Mouse (Mus musculus): ENCODE data around the gene Cnih3. TPM values are rescaled to one million over a fixed set of nuclear protein-coding genes. Genes with fewer than 3 reads are reported as not detected.

Cnih3 gene
- polyA plus RNA-seq, 1 experiment from 2014 or later = not detected

DNA sequence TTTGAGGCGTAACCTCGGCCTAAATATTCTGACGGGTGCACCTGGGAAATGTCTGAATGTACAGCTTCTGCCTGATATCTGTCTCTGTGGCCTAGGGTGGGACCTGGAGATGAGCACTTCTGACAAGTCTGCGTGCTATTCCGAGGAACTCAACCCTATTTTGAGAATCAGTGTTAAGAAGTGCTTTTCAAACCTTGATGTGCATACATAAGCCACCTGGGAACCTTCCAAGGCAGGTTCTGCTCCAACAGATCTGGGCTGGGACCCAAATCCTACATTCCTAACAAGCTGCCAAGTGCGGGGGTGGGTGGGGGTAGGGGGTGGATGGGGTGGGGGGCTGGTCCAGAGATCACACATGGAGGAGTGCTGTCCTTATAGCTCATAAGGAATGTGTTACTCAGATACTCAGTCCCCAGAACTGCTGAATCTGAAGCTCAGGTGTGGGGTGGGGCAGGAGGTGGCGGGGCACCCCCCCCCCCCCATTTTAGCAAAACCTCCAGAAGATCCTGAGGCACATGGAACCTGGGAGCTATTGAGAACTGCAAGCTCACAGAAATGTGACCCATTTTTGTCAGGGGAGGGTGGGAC is 89.3 kb downstream of the Cnih3 start:
- Histone ChIP-seq H3K9ac (ENCODE audit: low read depth, low read length) (no peak overlapping the region), H3K36me3 (ENCODE audit: control insufficient read depth, insufficient read depth, low read length) (no peaks in the 10 kb centered on the region), H3K27ac (ENCODE audit: low read depth, low read length) (no peak overlapping the region), H3K4me1 (replicated peaks; ENCODE audit: control insufficient read depth, insufficient read depth, low read length) (no peaks in the 10 kb centered on the region), H3K4me2 (no peak overlapping the region), H3K27me3 (replicated peaks; ENCODE audit: control insufficient read depth, insufficient read depth, low read length) (no peaks in the 10 kb centered on the region), H3K9me3 (ENCODE audit: control insufficient read depth, low read length) (no peaks in the 10 kb centered on the region), H3K4me3 (ENCODE audit: low read depth, low read length) (no peak overlapping the region)
- ATAC-seq (replicated peaks; ENCODE audit: low FRiP score) = no peak
- WGBS = 74% methylated on average over 7 of the region's 7 CpGs
- no peak for DNase-seq (ENCODE audit: low spot score)

DNA sequence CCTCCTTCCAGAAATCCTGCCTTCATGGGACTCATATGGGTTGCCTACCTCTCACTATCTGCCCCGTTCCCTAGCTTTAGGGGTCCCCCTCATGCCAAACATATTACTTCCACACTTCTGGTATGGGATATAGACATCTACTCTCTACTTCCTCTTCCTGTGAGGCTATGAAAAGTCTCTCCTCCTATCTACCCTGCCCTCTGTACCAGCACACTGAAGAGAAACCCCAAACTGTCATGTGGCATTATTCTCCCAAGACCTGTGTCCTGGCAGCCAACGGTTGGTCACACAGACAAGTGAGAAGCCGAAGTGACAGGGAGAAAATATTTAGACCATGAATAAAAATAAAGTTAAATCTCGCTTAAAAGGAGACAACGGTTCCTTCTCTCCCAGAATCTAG is 92.6 kb downstream of the Cnih3 start:
- H3K9ac ChIP-seq (ENCODE audit: low read depth, low read length) = no peak overlapping the region
- H3K4me2 ChIP-seq = no peak overlapping the region
- H3K4me1 ChIP-seq (replicated peaks; ENCODE audit: control insufficient read depth, insufficient read depth, low read length) = no peaks in the 10 kb centered on the region
- DNase-seq (ENCODE audit: low spot score) (no peak), ATAC-seq (replicated peaks; ENCODE audit: low FRiP score) (no peak)
- H3K27me3 ChIP-seq (replicated peaks; ENCODE audit: control insufficient read depth, insufficient read depth, low read length) = no peaks in the 10 kb centered on the region
- WGBS = 71% methylated on average over 5 of the region's 5 CpGs
- H3K27ac ChIP-seq (ENCODE audit: low read depth, low read length) = no peak overlapping the region
- no peak overlapping the region for H3K4me3 ChIP-seq (ENCODE audit: low read depth, low read length)
- no peaks in the 10 kb centered on the region for H3K36me3 ChIP-seq (ENCODE audit: control insufficient read depth, insufficient read depth, low read length)
- no peaks in the 10 kb centered on the region for H3K9me3 ChIP-seq (ENCODE audit: control insufficient read depth, low read length)

DNA sequence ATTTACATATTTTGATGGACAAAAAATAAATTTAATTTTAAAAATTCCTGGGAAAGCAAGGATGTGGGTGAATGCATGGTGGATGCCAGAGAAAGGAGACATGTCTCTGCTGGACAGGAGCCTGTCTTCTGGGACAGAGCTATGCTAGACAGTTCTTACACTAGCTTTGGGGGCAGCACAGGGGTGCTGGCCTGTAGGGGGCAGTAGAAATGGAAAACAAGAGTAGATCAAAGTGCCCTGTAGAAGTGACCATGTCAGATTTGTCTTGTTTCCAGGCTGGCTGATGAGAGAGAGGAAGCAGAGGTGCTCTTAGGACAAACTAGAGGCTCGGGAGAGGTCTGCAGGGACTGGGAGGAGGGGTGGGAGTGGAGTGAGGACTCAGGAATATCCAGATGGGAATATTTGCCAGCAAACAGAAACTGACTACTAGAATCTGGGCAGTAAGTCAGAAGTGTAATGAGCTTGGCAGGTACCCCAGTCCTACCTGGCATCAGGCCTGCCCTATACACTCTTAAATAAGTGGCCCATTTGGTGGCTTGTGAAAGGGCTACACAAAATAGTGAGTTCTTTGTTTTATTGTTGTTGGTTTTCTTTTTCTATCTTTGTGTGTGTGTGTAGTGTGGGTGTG is 93.3 kb downstream of the Cnih3 start:
- DNase-seq (ENCODE audit: low spot score) = no peak
- H3K4me1 ChIP-seq (replicated peaks; ENCODE audit: control insufficient read depth, insufficient read depth, low read length) = no peaks in the 10 kb centered on the region
- H3K27ac ChIP-seq (ENCODE audit: low read depth, low read length) = no peak overlapping the region
- H3K9ac ChIP-seq (ENCODE audit: low read depth, low read length) = no peak overlapping the region
- ATAC-seq (replicated peaks; ENCODE audit: low FRiP score) = no peak
- H3K36me3 ChIP-seq (ENCODE audit: control insufficient read depth, insufficient read depth, low read length) = no peaks in the 10 kb centered on the region
- 53% methylated on average over 1 of the region's 1 CpGs for WGBS
- H3K27me3 ChIP-seq (replicated peaks; ENCODE audit: control insufficient read depth, insufficient read depth, low read length) = no peaks in the 10 kb centered on the region
- no peaks in the 10 kb centered on the region for H3K9me3 ChIP-seq (ENCODE audit: control insufficient read depth, low read length)
- no peak overlapping the region for H3K4me3 ChIP-seq (ENCODE audit: low read depth, low read length)
- H3K4me2 ChIP-seq = no peak overlapping the region

DNA sequence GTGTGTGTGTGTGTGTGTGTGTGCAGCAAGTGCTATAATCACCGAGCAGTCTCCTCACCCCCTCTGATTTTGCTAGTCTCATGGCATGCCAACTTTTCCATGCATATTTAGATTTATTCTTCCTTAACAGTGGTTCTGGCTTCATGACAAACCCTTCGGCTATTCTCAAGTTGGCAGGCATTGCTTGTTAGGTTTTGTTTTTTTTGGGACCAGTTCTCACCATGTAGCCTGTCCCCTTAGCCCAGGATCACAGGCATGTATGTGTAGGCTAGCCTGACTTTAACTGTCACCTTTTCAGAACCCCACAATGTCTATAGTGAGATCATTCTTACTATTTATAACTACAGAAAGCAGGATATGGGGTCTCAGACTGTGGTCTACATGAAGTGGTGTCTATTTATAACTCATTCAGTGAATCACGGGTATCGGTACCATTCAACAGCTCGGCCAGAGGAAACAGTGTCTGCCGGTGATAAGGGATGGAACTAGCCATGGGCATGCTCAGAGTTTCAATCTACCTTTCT is 94.2 kb downstream of the Cnih3 start:
- H3K4me2 ChIP-seq = no peak overlapping the region
- WGBS = 41% methylated on average over 6 of the region's 6 CpGs

DNA sequence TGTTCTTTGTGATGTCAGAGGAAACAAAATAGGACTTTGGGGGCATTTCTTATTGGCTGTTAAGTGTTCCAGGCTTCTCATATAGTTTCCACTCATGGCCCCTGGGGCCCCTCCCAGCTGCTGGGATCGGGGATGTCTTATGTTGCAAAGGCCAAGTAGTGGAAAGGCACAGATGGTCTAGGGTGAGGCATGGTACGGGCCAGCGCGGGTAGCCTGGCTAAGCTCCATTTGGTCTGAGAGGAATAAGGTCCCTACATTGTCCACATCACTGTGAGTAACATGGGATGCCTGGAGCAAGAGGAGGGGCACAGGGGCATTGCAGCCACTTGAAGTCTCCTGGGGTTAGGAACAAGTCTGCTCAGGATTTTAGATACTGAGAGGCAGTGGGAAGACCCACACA is 95.1 kb downstream of the Cnih3 start:
- Histone ChIP-seq H3K4me2 (no peak overlapping the region), H3K9me3 (ENCODE audit: control insufficient read depth, low read length) (no peaks in the 10 kb centered on the region), H3K9ac (ENCODE audit: low read depth, low read length) (no peak overlapping the region), H3K4me1 (replicated peaks; ENCODE audit: control insufficient read depth, insufficient read depth, low read length) (no peaks in the 10 kb centered on the region), H3K27ac (ENCODE audit: low read depth, low read length) (no peak overlapping the region), H3K4me3 (ENCODE audit: low read depth, low read length) (no peak overlapping the region), H3K36me3 (ENCODE audit: control insufficient read depth, insufficient read depth, low read length) (no peaks in the 10 kb centered on the region), H3K27me3 (replicated peaks; ENCODE audit: control insufficient read depth, insufficient read depth, low read length) (no peaks in the 10 kb centered on the region)
- DNase-seq (ENCODE audit: low spot score) = no peak
- WGBS = 83% methylated on average over 4 of the region's 4 CpGs
- no peak for ATAC-seq (replicated peaks; ENCODE audit: low FRiP score)

More for the DNA sequence above, 94.2 kb downstream of the Cnih3 start:
- H3K4me3 ChIP-seq (ENCODE audit: low read depth, low read length) = no peak overlapping the region
- H3K4me1 ChIP-seq (replicated peaks; ENCODE audit: control insufficient read depth, insufficient read depth, low read length) = no peaks in the 10 kb centered on the region
- ATAC-seq (replicated peaks; ENCODE audit: low FRiP score) (no peak), DNase-seq (ENCODE audit: low spot score) (no peak)
- H3K27me3 ChIP-seq (replicated peaks; ENCODE audit: control insufficient read depth, insufficient read depth, low read length) = no peaks in the 10 kb centered on the region
- H3K9me3 ChIP-seq (ENCODE audit: control insufficient read depth, low read length) = no peaks in the 10 kb centered on the region
- no peak overlapping the region for H3K27ac ChIP-seq (ENCODE audit: low read depth, low read length)
- no peaks in the 10 kb centered on the region for H3K36me3 ChIP-seq (ENCODE audit: control insufficient read depth, insufficient read depth, low read length)
- H3K9ac ChIP-seq (ENCODE audit: low read depth, low read length) = no peak overlapping the region

DNA sequence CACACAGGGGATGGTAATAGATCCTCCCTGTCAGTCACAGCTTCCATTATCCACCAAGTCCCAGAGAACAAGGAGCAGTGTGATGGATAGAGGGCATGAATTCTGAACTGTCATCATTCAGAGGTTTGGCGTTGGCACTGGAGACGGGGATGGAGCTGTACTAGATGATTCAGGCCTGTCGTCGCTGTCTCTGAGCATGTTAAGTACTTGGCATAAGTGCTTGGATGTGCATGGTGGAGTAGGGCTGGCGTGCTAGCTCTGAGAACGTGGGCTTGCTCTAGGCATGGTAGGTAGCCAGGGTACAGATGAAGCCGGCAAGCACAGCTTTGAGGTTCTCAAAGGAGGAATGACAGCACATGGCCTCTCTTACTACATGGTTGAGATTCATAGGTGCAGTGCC is 95.6 kb downstream of the Cnih3 start:
- Histone ChIP-seq H3K9ac (ENCODE audit: low read depth, low read length) (no peak overlapping the region), H3K27me3 (replicated peaks; ENCODE audit: control insufficient read depth, insufficient read depth, low read length) (no peaks in the 10 kb centered on the region), H3K9me3 (ENCODE audit: control insufficient read depth, low read length) (no peaks in the 10 kb centered on the region), H3K36me3 (ENCODE audit: control insufficient read depth, insufficient read depth, low read length) (no peaks in the 10 kb centered on the region), H3K4me2 (no peak overlapping the region), H3K4me3 (ENCODE audit: low read depth, low read length) (no peak overlapping the region), H3K4me1 (replicated peaks; ENCODE audit: control insufficient read depth, insufficient read depth, low read length) (no peaks in the 10 kb centered on the region), H3K27ac (ENCODE audit: low read depth, low read length) (no peak overlapping the region)
- DNase-seq (ENCODE audit: low spot score) (no peak), ATAC-seq (replicated peaks; ENCODE audit: low FRiP score) (no peak)
- 87% methylated on average over 7 of the region's 7 CpGs for WGBS

DNA sequence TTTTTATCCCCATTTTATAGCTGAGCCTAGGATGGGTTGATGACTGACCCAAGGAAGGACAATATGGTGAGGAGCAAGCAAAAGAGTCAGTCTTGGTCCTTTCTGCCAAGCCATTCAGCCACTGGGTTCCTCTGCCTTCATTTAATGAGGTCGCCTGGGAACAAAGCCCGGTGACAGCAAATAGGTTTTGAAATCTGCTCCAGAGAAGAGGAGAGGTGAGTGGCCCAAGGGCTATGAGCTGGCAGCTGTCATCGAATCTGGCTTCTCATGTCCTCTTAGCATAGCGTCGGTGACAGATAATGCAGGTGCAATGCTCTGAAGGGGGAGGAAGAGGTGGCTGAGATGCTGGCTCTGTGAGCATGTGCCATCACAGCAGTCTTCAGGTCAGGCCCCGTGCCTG is 100.7 kb downstream of the Cnih3 start:
- no peaks in the 10 kb centered on the region for H3K4me1 ChIP-seq (replicated peaks; ENCODE audit: control insufficient read depth, insufficient read depth, low read length)
- 81% methylated on average over 6 of the region's 6 CpGs for WGBS
- DNase-seq (ENCODE audit: low spot score) = no peak
- H3K27me3 ChIP-seq (replicated peaks; ENCODE audit: control insufficient read depth, insufficient read depth, low read length) = no peaks in the 10 kb centered on the region
- H3K36me3 ChIP-seq (ENCODE audit: control insufficient read depth, insufficient read depth, low read length) = no peaks in the 10 kb centered on the region
- H3K27ac ChIP-seq (ENCODE audit: low read depth, low read length) = no peak overlapping the region
- H3K9me3 ChIP-seq (ENCODE audit: control insufficient read depth, low read length) = no peaks in the 10 kb centered on the region
- H3K4me2 ChIP-seq = no peak overlapping the region
- H3K9ac ChIP-seq (ENCODE audit: low read depth, low read length) = no peak overlapping the region
- no peak overlapping the region for H3K4me3 ChIP-seq (ENCODE audit: low read depth, low read length)
- ATAC-seq (replicated peaks; ENCODE audit: low FRiP score) = no peak

DNA sequence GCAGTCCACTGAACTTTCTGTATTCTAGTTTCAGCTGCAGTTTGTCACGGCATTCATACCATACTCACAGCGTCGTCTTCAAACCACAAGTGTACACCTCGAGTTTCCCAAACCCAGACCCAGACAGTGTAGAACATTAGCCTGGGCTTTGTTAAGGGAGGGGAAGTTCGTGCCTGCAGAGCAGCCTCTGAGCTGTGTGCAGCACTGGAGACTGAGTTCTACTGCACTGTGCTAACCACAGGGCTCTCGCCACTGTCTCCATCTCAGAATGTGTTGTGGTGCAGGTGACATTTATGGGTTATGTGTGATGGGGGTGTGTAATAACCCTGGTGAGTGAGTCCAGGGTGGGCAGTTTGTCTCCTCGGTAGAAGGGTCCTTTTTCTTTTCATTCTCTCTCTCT is 104.5 kb downstream of the Cnih3 start:
- Histone ChIP-seq H3K9me3 (ENCODE audit: control insufficient read depth, low read length) (no peaks in the 10 kb centered on the region), H3K27ac (ENCODE audit: low read depth, low read length) (no peak overlapping the region)

DNA sequence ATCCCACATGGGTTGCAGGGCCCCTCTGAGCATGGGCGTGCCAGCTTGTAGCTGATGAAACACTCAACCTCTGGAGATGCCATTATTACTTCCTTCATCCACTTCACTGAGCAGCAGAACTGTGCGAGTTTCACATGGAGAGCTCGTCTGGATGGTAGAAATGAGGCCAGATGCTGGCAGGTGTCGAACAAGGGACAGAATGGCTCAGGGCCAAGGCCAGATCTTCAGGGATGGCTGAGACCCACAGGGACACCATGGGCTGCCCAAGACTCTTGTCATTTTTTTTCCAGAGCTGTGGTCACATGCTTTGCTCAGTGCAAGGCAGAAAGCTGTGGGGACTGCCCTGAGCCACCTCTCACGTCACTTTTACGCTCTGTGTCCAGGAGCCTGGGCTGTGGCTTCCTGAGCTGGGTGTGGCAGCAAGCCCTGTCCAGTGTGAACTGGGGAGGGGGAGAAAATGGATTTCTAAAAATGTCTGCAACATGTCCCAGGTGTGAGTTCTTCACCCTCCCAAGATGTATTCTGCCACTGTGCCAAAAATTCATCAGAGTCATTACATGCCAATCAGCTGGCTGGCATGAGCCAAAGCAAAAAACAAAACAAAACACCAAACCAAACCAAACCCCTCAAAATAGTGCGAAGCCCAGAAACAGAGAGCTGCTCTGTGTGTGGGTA is 107.1 kb downstream of the Cnih3 start:
- H3K9me3 ChIP-seq (ENCODE audit: control insufficient read depth, low read length) = no peaks in the 10 kb centered on the region
- 70% methylated on average over 7 of the region's 7 CpGs for WGBS
- ATAC-seq (replicated peaks; ENCODE audit: low FRiP score) = no peak
- H3K27ac ChIP-seq (ENCODE audit: low read depth, low read length) = no peak overlapping the region
- no peak for DNase-seq (ENCODE audit: low spot score)
- no peak overlapping the region for H3K9ac ChIP-seq (ENCODE audit: low read depth, low read length)
- no peak overlapping the region for H3K4me2 ChIP-seq
- no peaks in the 10 kb centered on the region for H3K4me1 ChIP-seq (replicated peaks; ENCODE audit: control insufficient read depth, insufficient read depth, low read length)
- H3K36me3 ChIP-seq (ENCODE audit: control insufficient read depth, insufficient read depth, low read length) = no peaks in the 10 kb centered on the region
- no peak overlapping the region for H3K4me3 ChIP-seq (ENCODE audit: low read depth, low read length)
- no peaks in the 10 kb centered on the region for H3K27me3 ChIP-seq (replicated peaks; ENCODE audit: control insufficient read depth, insufficient read depth, low read length)

More for the DNA sequence above, 104.5 kb downstream of the Cnih3 start:
- no peaks in the 10 kb centered on the region for H3K27me3 ChIP-seq (replicated peaks; ENCODE audit: control insufficient read depth, insufficient read depth, low read length)
- no peaks in the 10 kb centered on the region for H3K4me1 ChIP-seq (replicated peaks; ENCODE audit: control insufficient read depth, insufficient read depth, low read length)
- no peak overlapping the region for H3K4me2 ChIP-seq
- 72% methylated on average over 7 of the region's 7 CpGs for WGBS
- H3K4me3 ChIP-seq (ENCODE audit: low read depth, low read length) = no peak overlapping the region
- no peak overlapping the region for H3K9ac ChIP-seq (ENCODE audit: low read depth, low read length)
- ATAC-seq (replicated peaks; ENCODE audit: low FRiP score) = no peak
- DNase-seq (ENCODE audit: low spot score) = no peak
- H3K36me3 ChIP-seq (ENCODE audit: control insufficient read depth, insufficient read depth, low read length) = no peaks in the 10 kb centered on the region
